Mouse (Mus musculus): ENCODE data around the gene Olfr1359. TPM values are rescaled to one million over a fixed set of nuclear protein-coding genes. Genes with fewer than 3 reads are reported as not detected.

Gene Olfr1359
- total RNA-seq, 2 experiments from 2014 or later, result not detected

Small RNAs within 50 kb of the gene (microRNA-seq; reads per million reads assigned to microRNA genes)
- gene Gm44357 (0 reads per million in 2 experiments), gene Gm44367 (0 reads per million in 2 experiments), gene Gm44454 (0 reads per million in 2 experiments)

Other genes starting within 250 kb of the Olfr1359 start
- gene Zscan26, start 244.4 kb upstream of the Olfr1359 start, total RNA-seq (2021), result 10 to 100 TPM; 52.3 to 53.5 TPM
- 1 to 10 TPM in 1 of 2 experiments, under 1 TPM in 1; 0.78 to 1.2 TPM for gene Nkapl, start 229.6 kb upstream of the Olfr1359 start, total RNA-seq (2021)
- 1 to 10 TPM; 6.1 to 7.0 TPM for gene Zkscan4, start 219.2 kb upstream of the Olfr1359 start, total RNA-seq (2021)
- gene Gm10065, start 218.7 kb upstream of the Olfr1359 start, total RNA-seq (2021), result not detected
- gene AK157302, start 202.9 kb upstream of the Olfr1359 start, total RNA-seq (2021), result 10 to 100 TPM; 21.6 to 23.2 TPM
- 10 to 100 TPM; 49.1 to 63.4 TPM for gene Gm11273, start 196.7 kb upstream of the Olfr1359 start, total RNA-seq (2021)
- 10 to 100 TPM; 18.3 to 19.9 TPM for gene Zkscan8, start 167.0 kb upstream of the Olfr1359 start, total RNA-seq (2021)
- gene Olfr1366, start 155.3 kb upstream of the Olfr1359 start, total RNA-seq (2021), result not detected
- gene Olfr1535, start 138.2 kb upstream of the Olfr1359 start, total RNA-seq (2021), result not detected
- not detected for gene Olfr1364, start 116.4 kb upstream of the Olfr1359 start, total RNA-seq (2021)
- not detected for gene Olfr1362, start 84.1 kb upstream of the Olfr1359 start, total RNA-seq (2021)
- gene Olfr11, start 55.6 kb upstream of the Olfr1359 start, total RNA-seq (2021), result not detected
- gene Olfr1361, start 34.7 kb upstream of the Olfr1359 start, total RNA-seq (2021), result not detected
- not detected for gene Olfr1360, start 20.7 kb upstream of the Olfr1359 start, total RNA-seq (2021)
- gene Hist1h2bl, start 18.0 kb downstream of the Olfr1359 start, total RNA-seq (2021), result 10 to 100 TPM; 20.4 to 37.0 TPM
- 10 to 100 TPM; 37.8 to 44.6 TPM for gene Hist1h2ai, start 18.3 kb downstream of the Olfr1359 start, total RNA-seq (2021)
- 10 to 100 TPM; 57.9 to 69.3 TPM for gene Hist1h3h, start 19.5 kb downstream of the Olfr1359 start, total RNA-seq (2021)
- 1 to 10 TPM; 4.3 to 6.2 TPM for gene Hist1h2bm, start 23.9 kb downstream of the Olfr1359 start, total RNA-seq (2021)
- gene Hist1h4j, start 37.0 kb downstream of the Olfr1359 start, total RNA-seq (2021), result 10 to 100 TPM; 15.7 to 17.9 TPM
- gene Hist1h4k, start 52.4 kb downstream of the Olfr1359 start, total RNA-seq (2021), result 100 to 1,000 TPM; 266 to 292 TPM
- gene Hist1h2ak, start 55.7 kb downstream of the Olfr1359 start, total RNA-seq (2021), result 10 to 100 TPM; 13.2 to 18.7 TPM
- 10 to 100 TPM in 1 of 2 experiments, 1 to 10 TPM in 1; 5.4 to 10.8 TPM for gene Hist1h2bn, start 56.0 kb downstream of the Olfr1359 start, total RNA-seq (2021)
- gene Hist1h1b, start 82.5 kb downstream of the Olfr1359 start, total RNA-seq (2021), result 1 to 10 TPM; 6.4 to 8.5 TPM
- 10 to 100 TPM; 56.6 to 72.6 TPM for gene Hist1h3i, start 85.3 kb downstream of the Olfr1359 start, total RNA-seq (2021)
- gene Hist1h2an, start 89.1 kb downstream of the Olfr1359 start, total RNA-seq (2021), result 1 to 10 TPM in 1 of 2 experiments, not detected in 1; 2.6 TPM
- 10 to 100 TPM in 1 of 2 experiments, 1 to 10 TPM in 1; 7.8 to 11.4 TPM for gene Hist1h2bp, start 89.3 kb downstream of the Olfr1359 start, total RNA-seq (2021)
- gene Hist1h2bq, start 112.1 kb downstream of the Olfr1359 start, total RNA-seq (2021), result 10 to 100 TPM; 49.4 to 52.0 TPM
- 10 to 100 TPM in 1 of 2 experiments, not detected in 1; 19.5 TPM for gene Hist1h2ao, start 112.4 kb downstream of the Olfr1359 start, total RNA-seq (2021)
- gene Hist1h4m, start 113.6 kb downstream of the Olfr1359 start, total RNA-seq (2021), result 100 to 1,000 TPM; 229 to 282 TPM
- 10 to 100 TPM; 29.3 to 57.3 TPM for gene Hist1h4n, start 134.1 kb downstream of the Olfr1359 start, total RNA-seq (2021)
- gene Hist1h2ap, start 135.4 kb downstream of the Olfr1359 start, total RNA-seq (2021), result 10 to 100 TPM; 34.7 to 45.0 TPM
- 10 to 100 TPM; 49.6 to 51.2 TPM for gene Hist1h2br, start 135.6 kb downstream of the Olfr1359 start, total RNA-seq (2021)
- 1 to 10 TPM; 2.6 to 5.2 TPM for gene Zfp184, start 247.0 kb downstream of the Olfr1359 start, total RNA-seq (2021)